ENCODE assay signal across 10 mouse cellular contexts in the genomic region with DNA sequence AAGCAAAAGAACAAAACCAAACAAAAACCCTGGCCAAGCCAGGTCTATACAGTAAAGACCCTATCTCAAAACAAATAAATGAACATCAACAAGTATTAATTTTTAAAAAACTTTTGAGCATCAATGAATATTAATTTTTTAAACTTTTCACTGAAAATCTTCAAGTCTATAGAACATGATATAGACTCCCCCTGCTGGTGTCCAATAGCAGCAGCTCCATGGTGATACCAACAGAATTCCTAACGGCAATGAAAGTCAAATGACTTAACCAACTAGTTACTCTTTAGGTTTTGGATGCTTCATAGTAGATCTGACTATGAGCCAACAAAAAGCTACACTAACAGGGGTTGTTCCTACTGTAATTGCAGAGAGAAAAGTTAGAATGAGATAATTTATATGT. TPM values are rescaled to one million over a fixed set of nuclear protein-coding genes. Genes with fewer than 3 reads are reported as not detected.
A peak's percentile ranks its signal among the peaks of the same experiment; 100 is the strongest.
DNase-seq lines count a peak whose midpoint lies in the region; ATAC-seq and TF ChIP-seq lines count a peak whose summit lies in the region.
"Had no signal": no experiment of that assay in that cellular context is flagged by ENCODE, and none has a peak within 500 bp of the region (broad histone marks: within the 10 kb centered on the region; RNA-seq: fewer than 3 reads in every experiment).

No protein-coding gene starts in this region.

- no peaks in the 10 kb centered on the region for H3K9me3 ChIP-seq in hindbrain, postnatal 0 days (ENCODE audit: low read length)
- no peaks in the 10 kb centered on the region for H3K9me3 ChIP-seq in hindbrain, embryonic 16.5 days (ENCODE audit: control insufficient read depth, low read length)

- H3K4me2 ChIP-seq in hindbrain, postnatal 0 days (ENCODE audit: low read depth, low read length), result no peak overlapping the region
- no peak overlapping the region for H3K4me2 ChIP-seq in hindbrain, embryonic 16.5 days (ENCODE audit: low read length)

- no peak overlapping the region for H3K27ac ChIP-seq in hindbrain, postnatal 0 days
- H3K27ac ChIP-seq in hindbrain, embryonic 16.5 days (ENCODE audit: low read depth, low read length), result no peak overlapping the region

- TF ChIP-seq POLR2A in lung, adult 2 months (IDR thresholded peaks at IDR 0.05; ENCODE audit: borderline replicate concordance, extremely low read depth, low read depth, low read length), result no peak

- no peaks in the 10 kb centered on the region for H3K27me3 ChIP-seq in hindbrain, postnatal 0 days (ENCODE audit: insufficient read depth, low read length)
- H3K27me3 ChIP-seq in hindbrain, embryonic 16.5 days (replicated peaks; ENCODE audit: control insufficient read depth, insufficient read depth, low read length), result no peaks in the 10 kb centered on the region

- 2% methylated on average over 1 of the region's 1 CpGs for WGBS in hindbrain, postnatal 0 days
- 7% methylated on average over 1 of the region's 1 CpGs for WGBS in hindbrain, embryonic 16.5 days
- 9% methylated on average over 1 of the region's 1 CpGs for whole genome bisulfite sequencing in lung, adult 2 months

- H3K4me1 ChIP-seq in hindbrain, postnatal 0 days (ENCODE audit: insufficient read depth, low read length), result no peaks in the 10 kb centered on the region
- peaks cover 11% of the 10 kb centered on the region for H3K4me1 ChIP-seq in hindbrain, embryonic 16.5 days (ENCODE audit: control insufficient read depth, insufficient read depth, low read depth, low read length)
- H3K4me1 ChIP-seq in lung, adult 2 months (ENCODE audit: control insufficient read depth, insufficient read depth, low read length), result peaks cover 3% of the 10 kb centered on the region; the same call in 1 of the 2 replicates

- peak; percentile 72 for TF ChIP-seq CTCF in hindbrain, postnatal 0 days (IDR thresholded peaks at IDR 0.05; ENCODE audit: low read depth)
- no peak for TF ChIP-seq CTCF in lung, adult 2 months (IDR thresholded peaks at IDR 0.05; ENCODE audit: insufficient read depth, low read length)

- no peak overlapping the region for H3K4me3 ChIP-seq in hindbrain, postnatal 0 days (ENCODE audit: low read length)
- H3K4me3 ChIP-seq in hindbrain, embryonic 16.5 days (ENCODE audit: low read length), result no peak overlapping the region
- no peak overlapping the region for H3K4me3 ChIP-seq in lung, adult 2 months (replicated peaks; ENCODE audit: extremely low read depth, low read depth, low read length)

- H3K36me3 ChIP-seq in hindbrain, postnatal 0 days (ENCODE audit: insufficient read depth, low read length), result no peaks in the 10 kb centered on the region
- H3K36me3 ChIP-seq in hindbrain, embryonic 16.5 days (ENCODE audit: control insufficient read depth, insufficient read depth, low read length), result no peaks in the 10 kb centered on the region

- DNase-seq in hindbrain, postnatal 0 days (ENCODE audit: low spot score), result peak; percentile 76
- DNase-seq in lung, postnatal 10 days, result peak; percentile 47
- no peak for DNase-seq in lung, adult 2 months
- DNase-seq in ZHBTc4 (ENCODE audit: low read depth, low spot score), result peak; percentile 32
- DNase-seq in retina, embryonic 14.5 days (ENCODE audit: low spot score), result peak; percentile 70
- DNase-seq in left cerebral cortex, adult 8-10 months (ENCODE audit: low spot score in 2 of 2), result no peak
- DNase-seq: cerebellum, adult 11 months had no signal

- no peak for ATAC-seq in hindbrain, postnatal 0 days
- ATAC-seq in hindbrain, embryonic 16.5 days, result no peak
- no peak for ATAC-seq in erythroblast, adult 5-6 weeks (replicated peaks; ENCODE audit: low FRiP score, poor library complexity, severe bottlenecking)
- ATAC-seq: activated CD4-positive, CD25-positive, alpha-beta regulatory T cell, adult 4 months had no signal

- no peak overlapping the region for H3K9ac ChIP-seq in hindbrain, postnatal 0 days (replicated peaks; ENCODE audit: low read length)
- H3K9ac ChIP-seq in hindbrain, embryonic 16.5 days (ENCODE audit: low read depth, low read length), result no peak overlapping the region

RNA-seq across cellular contexts. Expression of gene Inip, which starts 20.8 kb away (rescaled TPM):
- total RNA-seq in hindbrain, postnatal 0 days (2014; rRNA removed), result 20.3 and 20.7 TPM in 2 replicates
- polyA plus RNA-seq in hindbrain, postnatal 0 days (2015; fragmentation: Nextera tagmentation; extraction: Ambion mirVana), result 40.2 and 40.5 TPM in 2 replicates
- polyA plus RNA-seq in hindbrain, embryonic 16.5 days (2015; fragmentation: Nextera tagmentation; extraction: Ambion mirVana), result 46.7 and 50.7 TPM in 2 replicates
- 6.8 and 8.9 TPM in 2 replicates for polyA plus RNA-seq in lung, adult 2 months (2012; rRNA removed)
- 4.2 and 11.1 TPM in 2 replicates for total RNA-seq in erythroblast, adult 5-6 weeks (2015; ENCODE audit: low replicate concordance)
- total RNA-seq in erythroblast, adult 5-6 weeks (2017; ENCODE audit: low replicate concordance), result 7.0 and 14.1 TPM in 2 replicates
- 10 to 100 TPM; 20.3 to 22.3 (median 21.0) TPM for total RNA-seq in left cerebral cortex, adult 8-10 months (2022)

RNA-seq across cellular contexts. Expression of gene Snx30, which starts 25.1 kb away (rescaled TPM):
- 31.2 and 34.1 TPM in 2 replicates for total RNA-seq in hindbrain, postnatal 0 days (2014; rRNA removed)
- polyA plus RNA-seq in hindbrain, postnatal 0 days (2015; fragmentation: Nextera tagmentation; extraction: Ambion mirVana), result 15.8 and 18.3 TPM in 2 replicates
- polyA plus RNA-seq in hindbrain, embryonic 16.5 days (2015; fragmentation: Nextera tagmentation; extraction: Ambion mirVana), result 16.5 and 18.8 TPM in 2 replicates
- 5.1 and 7.0 TPM in 2 replicates for polyA plus RNA-seq in lung, adult 2 months (2012; rRNA removed)
- total RNA-seq in erythroblast, adult 5-6 weeks (2015; ENCODE audit: low replicate concordance), result 2.5 and 3.7 TPM in 2 replicates
- total RNA-seq in erythroblast, adult 5-6 weeks (2017; ENCODE audit: low replicate concordance), result 2.1 and 2.5 TPM in 2 replicates
- total RNA-seq in left cerebral cortex, adult 8-10 months (2022), result 10 to 100 TPM; 29.5 to 41.8 (median 34.9) TPM

Comparison
In these comparisons a context has a peak if more than half of its experiments do, and no peak if none do; other contexts are left out.
1. DNase-seq: peak in hindbrain, postnatal 0 days (single experiment), lung, postnatal 10 days (single experiment), ZHBTc4 (single experiment) and retina, embryonic 14.5 days (single experiment); none in lung, adult 2 months (single experiment) and left cerebral cortex, adult 8-10 months (0 of 2).